Mouse (Mus musculus) 3134 (cell line): ENCODE data around the gene Tfb2m.

Experiments
- DNase-seq: peaks from one replicate; pipeline ENCODE4 v3.0.0-alpha.2; 2011; ENCODE audit warnings: low spot score; ENCODE audit not compliant: insufficient read length; ENCODE audit errors: extremely low read depth

Tfb2m gene

DNA sequence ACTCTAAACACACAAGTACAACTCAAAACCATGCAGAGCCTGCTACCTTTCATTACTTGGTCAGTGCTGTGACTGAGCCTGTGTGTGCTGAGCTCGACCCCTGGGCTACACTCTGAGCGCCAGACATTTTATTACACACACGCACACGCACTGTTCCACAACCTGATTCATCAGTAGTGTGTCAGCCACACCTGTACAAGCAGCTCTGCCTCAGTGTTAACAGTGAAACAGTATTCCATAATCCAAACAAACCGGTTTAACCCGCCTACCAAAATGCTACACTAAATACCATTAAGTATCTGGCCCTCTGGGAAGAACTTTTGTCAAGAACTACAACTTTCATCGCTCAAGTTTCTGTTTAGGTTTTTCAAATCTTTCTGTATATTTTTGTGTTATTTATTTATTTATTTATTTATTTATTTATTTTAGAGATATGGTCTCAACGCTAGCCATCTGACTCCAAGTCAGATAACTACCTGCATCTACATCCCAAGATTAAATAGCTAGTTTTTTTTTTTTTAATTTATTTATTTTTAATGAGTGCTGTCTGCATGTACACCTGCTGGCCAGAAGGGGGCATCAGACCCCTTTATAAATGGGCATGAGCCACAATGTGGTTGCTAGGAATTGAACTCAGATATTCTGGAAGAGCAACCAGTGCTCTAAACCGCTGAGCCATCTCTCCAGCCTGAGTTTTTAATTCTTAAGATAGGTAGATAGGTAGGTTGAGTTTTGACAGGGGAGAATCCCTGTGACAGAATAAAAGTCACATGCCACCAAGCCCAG lies 39.3 kb downstream of the Tfb2m start:
- peak; percentile 23 for DNase-seq

GRCm38 (mm10) chr1:179502565-179502964 lies 43.5 kb downstream of the Tfb2m start:
- no peak for DNase-seq

- no peak for DNase-seq
These were observed 46.8 kb downstream of the Tfb2m start for GRCm38 (mm10) chr1:179499257-179499656.

DNA sequence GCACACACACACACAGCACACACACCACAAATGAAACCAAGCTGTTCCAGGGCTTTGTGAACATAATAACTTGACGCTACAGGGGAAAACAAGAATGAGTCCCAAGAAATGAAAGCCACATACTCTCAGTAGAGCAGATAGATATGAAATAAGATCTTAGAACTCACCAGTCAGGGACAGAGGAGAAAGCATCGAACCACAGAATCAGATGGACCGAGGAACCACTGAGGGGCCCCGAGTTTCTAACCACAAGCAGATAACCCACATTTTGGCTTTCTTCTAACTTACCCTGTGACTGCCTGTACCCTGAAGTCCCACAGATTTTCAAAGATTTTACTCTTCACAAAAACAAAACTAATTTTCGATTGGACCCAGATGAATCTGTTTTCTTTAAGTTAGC lies 53.2 kb downstream of the Tfb2m start:
- DNase-seq = no peak

GRCm38 (mm10) chr1:179488520-179488919 lies 57.5 kb downstream of the Tfb2m start:
- DNase-seq = no peak

DNA sequence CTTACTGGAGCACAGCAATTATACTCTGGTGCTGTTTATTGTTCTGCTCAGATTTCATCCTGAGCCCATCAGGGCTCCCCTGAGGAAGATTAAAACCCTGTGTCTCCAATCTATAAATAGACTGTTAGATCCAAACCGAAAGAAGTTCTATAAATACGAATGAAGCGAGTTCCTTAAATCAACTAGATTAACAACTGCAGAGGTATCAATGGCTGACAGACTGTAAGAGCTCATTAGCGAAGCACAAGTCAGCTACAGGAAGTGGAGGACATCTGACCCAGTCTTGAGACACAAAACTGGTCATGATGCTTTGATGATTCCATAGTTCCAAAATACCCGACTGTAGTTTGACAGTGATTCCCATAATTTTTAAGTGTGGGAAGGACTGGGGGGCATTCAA lies 58.1 kb downstream of the Tfb2m start:
- no peak for DNase-seq

DNA sequence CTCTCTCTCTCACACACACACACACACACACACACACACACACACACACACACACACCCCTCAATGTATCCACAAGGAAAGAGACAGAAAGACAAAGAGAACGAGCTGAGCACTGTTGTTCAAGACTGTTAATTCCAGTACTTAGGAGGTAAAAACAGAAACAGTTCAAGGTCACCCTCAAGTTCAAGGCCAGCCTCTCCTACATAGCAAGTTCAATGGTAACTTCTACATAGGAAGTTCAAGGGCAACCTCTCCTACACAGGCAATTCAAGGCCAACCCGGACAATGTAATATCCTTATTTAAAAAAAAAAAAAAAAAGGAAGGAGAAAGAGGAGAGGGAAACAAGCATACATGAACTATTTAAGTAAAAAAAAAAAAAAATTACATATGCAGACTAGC lies 58.8 kb downstream of the Tfb2m start:
- no peak for DNase-seq

DNA sequence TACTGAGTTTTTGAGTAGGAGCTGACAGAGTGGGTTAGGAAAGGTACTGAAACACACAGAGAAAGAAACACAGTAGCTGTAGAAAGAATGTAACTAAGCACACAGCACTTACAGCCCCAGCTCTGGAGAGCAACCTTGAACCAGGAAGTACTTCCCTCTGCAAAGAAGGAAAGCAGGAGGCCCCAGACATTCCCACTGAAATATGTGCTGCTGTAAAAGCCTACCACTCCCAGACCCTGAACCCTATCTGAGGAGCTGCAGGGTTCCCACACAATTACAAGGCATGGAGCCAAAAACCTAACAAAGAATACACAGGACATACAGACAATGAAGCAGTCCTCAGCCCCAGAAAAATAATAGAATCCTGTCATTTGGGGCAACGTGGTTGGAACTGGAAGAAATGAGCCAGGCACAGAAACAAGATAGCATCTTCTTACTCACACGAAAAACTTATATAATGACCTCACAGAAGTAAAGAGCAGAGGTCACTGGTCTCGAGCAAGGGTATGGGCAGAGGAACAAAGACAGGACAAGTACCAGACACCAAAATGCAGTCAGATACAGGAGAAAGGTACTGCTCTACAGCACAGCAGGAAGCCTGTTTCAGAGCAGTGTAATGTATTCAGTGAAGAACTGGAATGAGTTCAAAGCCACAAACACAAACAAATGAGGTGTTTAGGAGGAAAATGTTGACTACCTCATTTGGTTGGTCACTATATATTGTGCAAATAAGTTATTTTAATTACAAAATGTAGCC lies 60.1 kb downstream of the Tfb2m start:
- no peak for DNase-seq

DNA sequence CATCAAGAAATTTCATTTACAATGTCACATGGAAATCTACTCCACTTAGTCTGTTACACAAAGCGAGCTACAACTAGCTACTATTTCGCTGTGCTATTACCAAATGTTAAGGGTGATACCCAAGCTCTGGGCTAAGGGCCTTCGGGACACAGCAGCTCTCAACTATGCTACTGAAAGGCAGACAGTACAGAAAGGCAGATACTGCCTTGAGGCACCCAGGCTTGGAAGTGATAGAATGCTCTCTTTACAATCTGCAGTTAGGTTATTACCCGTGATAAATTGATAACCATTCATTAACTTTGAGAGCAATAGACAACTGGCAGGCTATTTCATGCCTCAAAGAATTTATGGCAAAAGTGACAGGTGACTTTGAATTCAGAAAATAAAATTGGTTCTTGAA lies 65.2 kb downstream of the Tfb2m start:
- DNase-seq = no peak
